Mouse (Mus musculus): ENCODE data around the gene Map4k5.

GRCm38 (mm10) chr12:69890476-69890875 lies 2.5 kb downstream of the Map4k5 start:
- no peak for TF ChIP-seq CTCF (IDR thresholded peaks at IDR 0.05; ENCODE audit: extremely low read depth, insufficient read depth, insufficient read length, insufficient replicate concordance)
- no peak for TF ChIP-seq POLR2A (IDR thresholded peaks at IDR 0.05; ENCODE audit: low read depth, low read length)

All from spleen, adult 2 months (tissue).